Mouse (Mus musculus): ENCODE results near the gene Sowaha. TPM values are rescaled to one million over a fixed set of nuclear protein-coding genes. Genes with fewer than 3 reads are reported as not detected.

Gene Sowaha
- polyA plus RNA-seq, 1 experiment from 2014 or later: 1.1 TPM

- Histone ChIP-seq H3K4me2 (replicated peaks; ENCODE audit: low read depth) (peak overlapping the region; percentile 96), H3K36me3 (ENCODE audit: control insufficient read depth, insufficient read depth) (no peaks in the 10 kb centered on the region), H3K9ac (ENCODE audit: low read depth, low read length) (peak overlapping the region; percentile 80), H3K4me1 (replicated peaks; ENCODE audit: control insufficient read depth, insufficient read depth, low read length) (no peaks in the 10 kb centered on the region), H3K27ac (ENCODE audit: low read depth, low read length) (peak overlapping the region; percentile 66; the same call in 1 of the 2 replicates), H3K9me3 (ENCODE audit: control insufficient read depth) (no peaks in the 10 kb centered on the region), H3K27me3 (replicated peaks; ENCODE audit: control insufficient read depth, insufficient read depth, low read length) (peaks cover 5% of the 10 kb centered on the region; the same call in 1 of the 2 replicates), H3K4me3 (ENCODE audit: low read depth, low read length) (peak overlapping the region; percentile 61)
- 15% methylated on average over 29 of the region's 29 CpGs for WGBS
- ATAC-seq: peak; percentile 46
- TF ChIP-seq CTCF (IDR thresholded peaks at IDR 0.05; ENCODE audit: low read depth): peak; percentile 67
Measured at GRCm38 (mm10) chr11:53457372-53457954, 22.6 kb downstream of the Sowaha start.

GRCm38 (mm10) chr11:53456474-53457371 is 23.4 kb downstream of the Sowaha start, which contains the start of the genes Gm10447 and Shroom1:
Gm10447 (minus strand) TSS chr11:53457110.
Shroom1 (plus strand) TSS chr11:53457205.
- 4% methylated on average over 42 of the region's 42 CpGs for WGBS
- ATAC-seq: peak; percentile 66

GRCm38 (mm10) chr11:53453031-53453430 is 27.0 kb downstream of the Sowaha start:
- no peak overlapping the region for H3K27ac ChIP-seq (ENCODE audit: low read depth, low read length)
- no peak overlapping the region for H3K4me3 ChIP-seq (ENCODE audit: low read depth, low read length)
- no peaks in the 10 kb centered on the region for H3K9me3 ChIP-seq (ENCODE audit: control insufficient read depth)
- no peak for TF ChIP-seq CTCF (IDR thresholded peaks at IDR 0.05; ENCODE audit: low read depth)
- H3K4me2 ChIP-seq (replicated peaks; ENCODE audit: low read depth): no peak overlapping the region
- no peak for ATAC-seq
- 64% methylated on average over 5 of the region's 5 CpGs for WGBS
- H3K36me3 ChIP-seq (ENCODE audit: control insufficient read depth, insufficient read depth): no peaks in the 10 kb centered on the region
- no peaks in the 10 kb centered on the region for H3K27me3 ChIP-seq (replicated peaks; ENCODE audit: control insufficient read depth, insufficient read depth, low read length)
- 0 out of 2 replicates have a peak, but pooled peaks cover 4% of the 10 kb centered on the region for H3K4me1 ChIP-seq (replicated peaks; ENCODE audit: control insufficient read depth, insufficient read depth, low read length)
- H3K9ac ChIP-seq (ENCODE audit: low read depth, low read length): no peak overlapping the region

More at GRCm38 (mm10) chr11:53456474-53457371, 23.4 kb downstream of the Sowaha start, which contains the start of the genes Gm10447 and Shroom1:
- H3K36me3 ChIP-seq (ENCODE audit: control insufficient read depth, insufficient read depth): no peaks in the 10 kb centered on the region
- H3K4me2 ChIP-seq (replicated peaks; ENCODE audit: low read depth): peak within 1 kb of the TSS; percentile 96
- peak; percentile 73 for TF ChIP-seq CTCF (IDR thresholded peaks at IDR 0.05; ENCODE audit: low read depth)
- H3K9ac ChIP-seq (ENCODE audit: low read depth, low read length): peak within 1 kb of the TSS; percentile 80
- no peaks in the 10 kb centered on the region for H3K27me3 ChIP-seq (replicated peaks; ENCODE audit: control insufficient read depth, insufficient read depth, low read length)
- H3K4me1 ChIP-seq (replicated peaks; ENCODE audit: control insufficient read depth, insufficient read depth, low read length): no peaks in the 10 kb centered on the region
- peak within 1 kb of the TSS; percentile 66; the same call in 1 of the 2 replicates for H3K27ac ChIP-seq (ENCODE audit: low read depth, low read length)
- H3K4me3 ChIP-seq (ENCODE audit: low read depth, low read length): peak within 1 kb of the TSS; percentile 61
- no peaks in the 10 kb centered on the region for H3K9me3 ChIP-seq (ENCODE audit: control insufficient read depth)

DNA sequence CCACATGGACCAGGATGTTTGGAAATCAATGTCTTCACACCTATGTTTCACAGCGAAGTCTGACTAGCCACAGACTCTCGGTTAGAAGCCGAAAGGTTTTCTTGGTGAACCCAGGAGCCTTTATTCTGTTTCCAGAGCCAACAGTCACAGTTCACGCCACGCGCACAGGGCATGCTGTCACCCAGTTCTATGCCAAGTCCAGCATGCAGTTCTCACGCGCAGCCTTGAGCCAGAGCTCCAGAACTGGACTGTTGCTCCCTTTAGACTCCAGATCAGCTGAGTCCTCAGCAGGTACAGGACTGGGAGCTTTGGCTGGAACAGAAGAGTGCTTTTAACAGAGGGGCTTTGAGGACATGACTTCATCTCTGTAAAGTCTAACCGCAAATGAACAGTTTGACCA is 27.7 kb downstream of the Sowaha start:
- 97% methylated on average over 9 of the region's 9 CpGs for WGBS
- TF ChIP-seq CTCF (IDR thresholded peaks at IDR 0.05; ENCODE audit: low read depth): no peak

DNA sequence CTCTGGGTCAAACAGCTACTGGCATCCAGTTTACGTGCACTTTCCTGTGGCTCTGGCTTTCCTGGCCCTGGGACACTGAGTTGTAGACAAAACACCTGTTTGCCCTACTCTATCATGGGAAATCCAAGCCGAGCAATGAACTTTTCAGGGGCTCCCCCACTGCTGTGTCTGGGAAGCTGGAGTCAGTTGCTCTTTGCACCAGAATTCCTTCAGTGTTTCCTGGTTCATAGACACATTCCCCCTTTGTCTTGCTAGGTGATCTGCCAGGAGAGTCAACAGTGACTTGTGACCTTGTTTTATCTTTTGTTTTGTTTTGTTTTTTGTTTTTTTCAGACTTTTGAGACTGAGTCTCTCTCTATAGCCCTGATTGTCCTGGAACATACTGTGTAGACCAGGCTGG is 28.7 kb downstream of the Sowaha start:
- ATAC-seq: peak; percentile 64
- H3K9me3 ChIP-seq (ENCODE audit: control insufficient read depth): no peaks in the 10 kb centered on the region
- peak overlapping the region; percentile 86 for H3K27ac ChIP-seq (ENCODE audit: low read depth, low read length)
- 0 out of 2 replicates have a peak, but pooled peaks cover 4% of the 10 kb centered on the region for H3K4me1 ChIP-seq (replicated peaks; ENCODE audit: control insufficient read depth, insufficient read depth, low read length)
- no peak overlapping the region for H3K4me2 ChIP-seq (replicated peaks; ENCODE audit: low read depth)
- no peaks in the 10 kb centered on the region for H3K36me3 ChIP-seq (ENCODE audit: control insufficient read depth, insufficient read depth)
- WGBS: 13% methylated on average over 2 of the region's 2 CpGs
- TF ChIP-seq CTCF (IDR thresholded peaks at IDR 0.05; ENCODE audit: low read depth): no peak
- H3K4me3 ChIP-seq (ENCODE audit: low read depth, low read length): no peak overlapping the region
- H3K9ac ChIP-seq (ENCODE audit: low read depth, low read length): no peak overlapping the region
- H3K27me3 ChIP-seq (replicated peaks; ENCODE audit: control insufficient read depth, insufficient read depth, low read length): no peaks in the 10 kb centered on the region

More for the DNA sequence above, 27.7 kb downstream of the Sowaha start:
- ATAC-seq: no peak
- Histone ChIP-seq H3K36me3 (ENCODE audit: control insufficient read depth, insufficient read depth) (no peaks in the 10 kb centered on the region), H3K4me1 (replicated peaks; ENCODE audit: control insufficient read depth, insufficient read depth, low read length) (0 out of 2 replicates have a peak, but pooled peaks cover 4% of the 10 kb centered on the region), H3K27ac (ENCODE audit: low read depth, low read length) (no peak overlapping the region), H3K4me2 (replicated peaks; ENCODE audit: low read depth) (no peak overlapping the region), H3K4me3 (ENCODE audit: low read depth, low read length) (no peak overlapping the region), H3K9ac (ENCODE audit: low read depth, low read length) (no peak overlapping the region), H3K27me3 (replicated peaks; ENCODE audit: control insufficient read depth, insufficient read depth, low read length) (no peaks in the 10 kb centered on the region), H3K9me3 (ENCODE audit: control insufficient read depth) (no peaks in the 10 kb centered on the region)

Data from intestine, postnatal 0 days (tissue).